Mouse (Mus musculus) G1E (cell line): ENCODE measurements at regions not wholly inside any gene's neighbourhood (a gene's known extent, or its start where the extent isn't known, plus 50 kb on each side); places are given as distances from the start of the nearest gene placed in this dataset.
A peak's percentile ranks its signal among the peaks of the same experiment; 100 is the strongest.
"Not testable (repeated sequence)": the region's sequence is repeated elsewhere in the genome, so short reads cannot be mapped to it uniquely, and the experiment has no call there.

Source experiments
- ATAC-seq: 2 replicates; pipeline ENCODE4 v1.8.0; 2016; ENCODE audit warnings: mild to moderate bottlenecking; ENCODE audit not compliant: insufficient number of reproducible peaks, poor library complexity, low FRiP score, severe bottlenecking; ENCODE audit errors: extremely low read depth
- DNase-seq: peaks from one replicate; pipeline ENCODE4 v3.0.0; 2012; ENCODE audit warnings: low spot score
- H3K27me3 ChIP-seq: 2 replicates; pipeline ENCODE4 v1.6.1; 2012; ENCODE audit warnings: mild to moderate bottlenecking, low read length, inconsistent platforms; ENCODE audit not compliant: insufficient read depth
- H3K36me3 ChIP-seq: replicated peaks from 2 replicates; pipeline ENCODE3; 2012; ENCODE audit warnings: mild to moderate bottlenecking, inconsistent platforms
- H3K4me1 ChIP-seq: 2 replicates; pipeline ENCODE4 v1.6.1; 2012; ENCODE audit warnings: low read depth, low read length, inconsistent platforms, mixed read lengths; ENCODE audit not compliant: insufficient read depth
- H3K4me3 ChIP-seq: 2 replicates; pipeline ENCODE4 v1.5.1; 2012; ENCODE audit warnings: low read depth, mild to moderate bottlenecking, inconsistent platforms, low read length, moderate library complexity, mixed read lengths
- H3K9me3 ChIP-seq: replicated peaks from 2 replicates; pipeline ENCODE4 v1.6.1; 2012; ENCODE audit warnings: inconsistent platforms
- CTCF ChIP-seq: IDR thresholded peaks from 2 replicates; pipeline ENCODE4 v1.5.1; 2012; ENCODE audit warnings: low read depth, low read length, inconsistent platforms, mixed read lengths
- GATA1 ChIP-seq: IDR thresholded peaks from 2 replicates; pipeline ENCODE4 v1.6.1; 2012; ENCODE audit warnings: borderline replicate concordance, low read length, inconsistent platforms, mixed read lengths
- GATA2 ChIP-seq: IDR thresholded peaks from 2 replicates; pipeline ENCODE4 v1.6.1; 2012; ENCODE audit warnings: low read depth, low read length, inconsistent platforms, borderline replicate concordance
- POLR2AphosphoS5 ChIP-seq: IDR thresholded peaks from 2 replicates; pipeline ENCODE4 v1.6.1; 2012; ENCODE audit warnings: low read depth, low read length, inconsistent platforms; ENCODE audit not compliant: insufficient replicate concordance
- TAL1 ChIP-seq: conservative IDR thresholded peaks from 2 replicates; pipeline ENCODE4 v1.6.1; 2012; ENCODE audit warnings: low read depth, low read length, inconsistent platforms, mixed read lengths

- no peak for TF ChIP-seq TAL1
- no peak for TF ChIP-seq GATA1
- TF ChIP-seq POLR2AphosphoS5, result no peak
- no peak for TF ChIP-seq CTCF
- TF ChIP-seq GATA2, result no peak
- Histone ChIP-seq H3K27me3 (no peaks in the 10 kb centered on the region), H3K4me3 (no peak overlapping the region), H3K9me3 (no peaks in the 10 kb centered on the region), H3K4me1 (no peaks in the 10 kb centered on the region), H3K36me3 (no peaks in the 10 kb centered on the region)
- ATAC-seq (no peak), DNase-seq (no peak)
These were observed 643.6 kb downstream of the Brinp3 start for GRCm38 (mm10) chr1:147138176-147138575.

- no peak for ATAC-seq
- Histone ChIP-seq H3K36me3 (no peaks in the 10 kb centered on the region), H3K9me3 (peaks cover 8% of the 10 kb centered on the region), H3K4me1 (no peaks in the 10 kb centered on the region), H3K4me3 (no peak overlapping the region), H3K27me3 (no peaks in the 10 kb centered on the region)
- TF ChIP-seq CTCF, result no peak
- TF ChIP-seq POLR2AphosphoS5, result no peak
- no peak for DNase-seq
These were observed 680.8 kb downstream of the Brinp3 start for GRCm38 (mm10) chr1:147175350-147175749.

GRCm38 (mm10) chr1:147186799-147187198 is 692.2 kb downstream of the Brinp3 start:
- Histone ChIP-seq H3K4me1 (no peaks in the 10 kb centered on the region), H3K36me3 (no peaks in the 10 kb centered on the region), H3K4me3 (no peak overlapping the region), H3K9me3 (peaks cover 3% of the 10 kb centered on the region; the same call in 1 of the 2 replicates), H3K27me3 (no peaks in the 10 kb centered on the region)
- TF ChIP-seq POLR2AphosphoS5 (no peak), CTCF (no peak), TAL1 (no peak)
- ATAC-seq, result no peak
- no peak for DNase-seq

GRCm38 (mm10) chr1:147187251-147188025 is 692.9 kb downstream of the Brinp3 start:
- Histone ChIP-seq H3K4me1 (no peaks in the 10 kb centered on the region), H3K27me3 (no peaks in the 10 kb centered on the region), H3K4me3 (no peak overlapping the region), H3K9me3 (peaks cover under 1% of the 10 kb centered on the region; the same call in 1 of the 2 replicates), H3K36me3 (no peaks in the 10 kb centered on the region)
- DNase-seq (no peak), ATAC-seq (no peak)
- TF ChIP-seq GATA1, result no peak
- no peak for TF ChIP-seq CTCF
- no peak for TF ChIP-seq TAL1
- TF ChIP-seq POLR2AphosphoS5, result no peak
- no peak for TF ChIP-seq GATA2

DNA sequence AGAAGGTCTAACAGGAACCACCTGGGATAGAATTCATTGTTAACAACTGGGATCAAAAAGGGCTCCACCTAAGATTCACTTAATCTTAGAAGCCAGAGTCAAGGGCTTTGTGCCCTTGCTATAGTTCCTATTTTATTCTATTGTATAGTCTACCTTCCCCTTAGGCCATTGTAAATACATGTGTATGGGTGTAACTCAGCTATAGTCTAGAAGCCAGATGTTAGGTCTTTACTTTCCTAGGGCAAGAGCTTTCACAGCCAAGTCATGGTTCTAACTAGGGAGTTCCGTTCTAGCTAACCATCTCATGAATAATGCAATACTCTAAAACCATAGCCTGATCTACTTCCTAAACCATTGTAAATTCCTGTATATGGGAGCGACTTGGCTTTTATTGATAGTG is 705.4 kb downstream of the Brinp3 start:
- ATAC-seq, H3K4me1 ChIP-seq, H3K9me3 ChIP-seq, H3K36me3 ChIP-seq, DNase-seq, H3K4me3 ChIP-seq, H3K27me3 ChIP-seq: not testable (repeated sequence)

DNA sequence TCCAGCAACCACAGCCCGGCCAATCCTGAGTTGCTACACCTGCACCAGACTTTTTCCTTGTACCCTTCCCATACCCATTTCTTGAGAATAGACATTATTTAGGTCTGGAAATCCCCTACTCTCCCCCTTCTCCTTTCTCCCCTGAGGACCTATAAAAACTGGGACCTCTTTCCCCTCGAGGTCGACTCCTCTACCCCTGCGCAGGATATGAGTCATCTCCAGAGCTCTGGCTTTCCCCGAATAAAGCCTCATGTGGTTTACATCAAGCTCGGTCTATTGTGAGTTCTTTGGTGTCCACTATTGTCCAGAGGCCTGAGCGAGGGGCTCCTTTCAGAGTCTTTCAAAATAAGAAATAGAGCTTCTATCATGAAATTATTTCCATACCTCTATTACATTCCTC is 720.3 kb downstream of the Brinp3 start:
- not testable (repeated sequence) for H3K9me3 ChIP-seq, ATAC-seq, H3K4me1 ChIP-seq, H3K27me3 ChIP-seq, DNase-seq, H3K36me3 ChIP-seq, H3K4me3 ChIP-seq

GRCm38 (mm10) chr1:147217965-147218364 is 723.4 kb downstream of the Brinp3 start:
- TF ChIP-seq GATA1 (no peak), TAL1 (no peak), POLR2AphosphoS5 (no peak), GATA2 (no peak), CTCF (no peak)
- H3K4me3 ChIP-seq, result no peak overlapping the region
- H3K4me1 ChIP-seq, result no peaks in the 10 kb centered on the region
- peaks cover 2% of the 10 kb centered on the region for H3K9me3 ChIP-seq
- ATAC-seq, result peak; percentile 79
- no peak for DNase-seq
- no peaks in the 10 kb centered on the region for H3K36me3 ChIP-seq
- H3K27me3 ChIP-seq, result no peaks in the 10 kb centered on the region
